Mouse (Mus musculus): ENCODE measurements around the gene Dab1. TPM values are rescaled to one million over a fixed set of nuclear protein-coding genes. Genes with fewer than 3 reads are reported as not detected.

Gene Dab1
- polyA plus RNA-seq, 1 experiment from 2014 or later: 123 TPM

DNA sequence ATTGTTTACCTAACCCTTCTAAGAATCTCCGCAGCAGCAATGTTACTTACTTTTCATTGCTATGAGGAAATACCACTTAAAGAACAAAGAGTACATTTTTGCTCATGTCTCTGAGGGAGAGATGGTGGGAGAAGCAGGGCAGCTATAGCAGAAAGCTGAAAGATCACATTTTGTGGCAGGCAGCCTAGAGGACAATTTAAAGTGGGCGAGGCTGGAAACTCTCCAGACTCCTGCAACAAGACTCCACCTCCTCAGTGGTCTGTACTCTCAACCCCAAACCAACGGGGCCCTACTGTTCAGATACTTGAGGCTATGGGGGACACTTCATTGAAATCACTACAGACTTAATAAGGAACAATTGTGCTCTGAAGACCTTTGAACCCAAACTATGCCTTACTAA lies 425.5 kb downstream of the Dab1 start:
- Histone ChIP-seq H3K27me3 (ENCODE audit: control insufficient read depth, insufficient read depth, low read depth, low read length) (no peaks in the 10 kb centered on the region), H3K4me1 (ENCODE audit: control insufficient read depth, insufficient read depth, low read length) (no peaks in the 10 kb centered on the region), H3K4me2 (ENCODE audit: low read length) (no peak overlapping the region), H3K27ac (ENCODE audit: low read length) (no peak overlapping the region), H3K4me3 (ENCODE audit: low read depth, low read length) (no peak overlapping the region), H3K36me3 (ENCODE audit: control insufficient read depth, insufficient read depth, low read length) (no peaks in the 10 kb centered on the region), H3K9ac (ENCODE audit: low read depth, low read length) (no peak overlapping the region), H3K9me3 (replicated peaks; ENCODE audit: control insufficient read depth, low read length, poor library complexity, severe bottlenecking) (no peaks in the 10 kb centered on the region)
- ATAC-seq: no peak
- WGBS: 56% methylated on average over 3 of the region's 3 CpGs

DNA sequence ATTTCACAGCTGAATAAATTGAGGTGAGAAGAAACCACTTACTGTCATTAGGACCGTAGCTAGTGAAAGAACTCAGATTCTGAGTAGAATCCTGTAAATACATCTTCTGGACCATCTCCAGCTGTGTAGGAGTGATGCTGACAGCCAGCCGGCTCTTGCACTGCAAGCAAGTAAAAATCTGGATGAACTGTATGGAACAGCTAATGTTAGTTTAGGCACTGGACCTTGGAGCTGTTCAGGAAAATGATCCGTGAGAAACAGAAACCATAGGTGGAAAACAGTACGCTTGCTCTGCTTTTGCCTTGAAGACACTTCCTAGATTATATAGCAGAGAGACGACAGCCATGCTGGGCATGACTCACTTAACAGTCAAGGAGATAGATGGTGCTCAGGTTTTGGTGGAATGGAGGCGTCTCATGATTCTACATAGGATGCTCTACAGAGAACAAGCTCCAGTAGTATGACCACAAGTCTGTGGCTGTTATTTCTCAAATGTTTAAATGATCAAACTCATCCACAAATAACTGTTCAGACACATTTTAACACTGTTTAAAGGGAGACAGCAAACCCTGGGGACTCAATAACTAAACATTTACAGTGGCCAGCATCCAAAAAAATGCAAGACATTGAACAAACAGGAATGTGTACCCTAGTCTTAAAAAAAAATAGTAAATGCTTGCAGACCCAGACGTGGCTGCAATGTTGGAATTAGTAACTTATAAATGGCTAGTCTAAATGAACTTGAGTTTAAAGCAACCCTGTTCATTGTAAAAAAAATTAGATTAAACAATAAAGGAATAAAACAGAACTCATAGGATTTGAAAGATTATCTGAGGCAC lies 429.0 kb downstream of the Dab1 start:
- Histone ChIP-seq H3K4me1 (ENCODE audit: control insufficient read depth, insufficient read depth, low read length) (no peaks in the 10 kb centered on the region), H3K4me2 (ENCODE audit: low read length) (no peak overlapping the region), H3K27me3 (ENCODE audit: control insufficient read depth, insufficient read depth, low read depth, low read length) (no peaks in the 10 kb centered on the region), H3K27ac (ENCODE audit: low read length) (no peak overlapping the region), H3K9me3 (replicated peaks; ENCODE audit: control insufficient read depth, low read length, poor library complexity, severe bottlenecking) (no peaks in the 10 kb centered on the region), H3K4me3 (ENCODE audit: low read depth, low read length) (no peak overlapping the region), H3K36me3 (ENCODE audit: control insufficient read depth, insufficient read depth, low read length) (no peaks in the 10 kb centered on the region), H3K9ac (ENCODE audit: low read depth, low read length) (no peak overlapping the region)
- 65% methylated on average over 7 of the region's 7 CpGs for WGBS
- no peak for ATAC-seq

DNA sequence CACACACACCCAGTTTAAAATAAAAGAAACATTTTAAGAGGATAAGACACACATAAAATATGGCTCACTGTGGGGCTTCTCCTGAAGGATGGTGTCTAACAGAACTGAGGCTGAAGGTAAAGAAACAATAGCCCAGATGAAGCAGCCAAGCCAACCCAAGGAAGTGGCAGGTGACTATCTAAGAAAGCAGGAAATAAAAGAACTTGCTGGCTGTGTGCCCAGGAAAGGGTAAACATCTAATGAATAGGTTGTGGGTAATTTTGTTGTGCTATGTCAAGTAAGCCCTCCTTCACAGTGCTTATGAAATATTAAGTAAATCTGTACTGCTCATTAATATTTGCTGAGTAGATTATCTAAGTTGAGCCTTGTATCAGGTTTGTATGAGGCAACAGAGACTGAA lies 438.0 kb downstream of the Dab1 start:
- no peak overlapping the region for H3K4me3 ChIP-seq (ENCODE audit: low read depth, low read length)
- H3K4me2 ChIP-seq (ENCODE audit: low read length): no peak overlapping the region
- peaks cover 2% of the 10 kb centered on the region; the same call in 1 of the 2 replicates for H3K4me1 ChIP-seq (ENCODE audit: control insufficient read depth, insufficient read depth, low read length)
- no peak overlapping the region for H3K9ac ChIP-seq (ENCODE audit: low read depth, low read length)
- no peaks in the 10 kb centered on the region for H3K36me3 ChIP-seq (ENCODE audit: control insufficient read depth, insufficient read depth, low read length)
- no peaks in the 10 kb centered on the region for H3K9me3 ChIP-seq (replicated peaks; ENCODE audit: control insufficient read depth, low read length, poor library complexity, severe bottlenecking)
- H3K27me3 ChIP-seq (ENCODE audit: control insufficient read depth, insufficient read depth, low read depth, low read length): no peaks in the 10 kb centered on the region
- no peak overlapping the region for H3K27ac ChIP-seq (ENCODE audit: low read length)
- ATAC-seq: no peak

DNA sequence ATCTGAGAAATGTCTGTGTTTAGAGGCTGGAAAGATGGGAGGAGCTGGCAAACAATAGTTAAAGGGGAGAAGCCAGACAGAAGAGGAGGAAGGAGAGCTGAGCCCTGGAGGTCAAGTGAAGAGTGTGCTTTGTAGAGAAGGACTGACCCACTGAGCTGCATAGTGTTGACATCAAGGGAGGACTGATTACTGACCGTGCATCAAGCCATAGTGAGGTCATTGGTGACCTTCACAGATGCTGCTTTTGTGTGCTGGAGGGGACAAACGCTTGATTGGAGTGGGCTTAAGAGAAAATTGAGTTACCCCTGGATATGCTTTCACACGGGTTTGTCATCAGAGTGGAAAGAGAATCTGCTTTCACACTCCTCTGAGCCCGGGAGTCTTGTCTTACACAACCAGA lies 440.4 kb downstream of the Dab1 start:
- Histone ChIP-seq H3K4me2 (ENCODE audit: low read length) (no peak overlapping the region), H3K27me3 (ENCODE audit: control insufficient read depth, insufficient read depth, low read depth, low read length) (no peaks in the 10 kb centered on the region), H3K4me3 (ENCODE audit: low read depth, low read length) (no peak overlapping the region), H3K9ac (ENCODE audit: low read depth, low read length) (no peak overlapping the region), H3K4me1 (ENCODE audit: control insufficient read depth, insufficient read depth, low read length) (peaks cover 2% of the 10 kb centered on the region; the same call in 1 of the 2 replicates), H3K9me3 (replicated peaks; ENCODE audit: control insufficient read depth, low read length, poor library complexity, severe bottlenecking) (no peaks in the 10 kb centered on the region), H3K27ac (ENCODE audit: low read length) (no peak overlapping the region), H3K36me3 (ENCODE audit: control insufficient read depth, insufficient read depth, low read length) (no peaks in the 10 kb centered on the region)
- WGBS: 23% methylated on average over 4 of the region's 4 CpGs
- peak; percentile 58; the same call in 1 of the 2 replicates for ATAC-seq

DNA sequence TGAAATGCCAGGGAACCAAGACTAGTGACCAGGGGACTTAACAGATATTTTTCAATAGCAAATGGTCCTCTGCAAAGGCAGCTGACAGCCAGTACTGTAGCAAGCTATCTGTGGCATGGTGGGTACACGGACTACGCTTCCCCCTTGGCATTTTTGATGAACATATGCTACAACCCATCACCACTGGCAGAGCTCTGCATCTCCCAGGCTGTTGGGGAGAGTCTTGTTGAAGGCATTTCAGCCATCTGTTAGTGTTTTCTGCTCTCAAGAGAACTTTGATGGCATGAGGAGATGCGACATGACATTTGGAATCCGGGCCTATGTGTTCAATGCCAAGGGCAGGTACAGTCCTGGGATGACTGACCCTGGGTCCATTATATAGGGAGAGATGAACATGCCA lies 443.2 kb downstream of the Dab1 start:
- no peak for ATAC-seq
- H3K27ac ChIP-seq (ENCODE audit: low read length): no peak overlapping the region
- 92% methylated on average over 4 of the region's 4 CpGs for WGBS

DNA sequence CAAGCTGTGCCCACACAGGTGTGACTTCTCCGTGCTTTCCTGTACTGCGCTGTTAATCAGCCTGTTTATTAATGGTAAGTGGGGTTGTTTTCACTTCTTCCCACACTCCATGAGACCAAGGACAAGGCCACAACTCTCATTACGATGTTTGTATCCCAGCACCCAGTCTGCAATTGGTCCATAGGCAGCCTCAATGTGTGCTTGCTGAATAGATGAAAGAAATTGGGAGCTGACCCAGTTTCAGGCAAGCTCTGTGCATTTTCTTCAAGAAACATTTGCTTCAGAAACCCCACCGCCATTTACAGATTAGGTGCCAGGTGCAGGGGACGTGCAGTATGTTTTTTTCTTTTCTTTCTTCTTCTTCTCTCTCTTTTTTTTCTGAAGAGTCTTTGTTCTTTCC lies 447.7 kb downstream of the Dab1 start:
- 62% methylated on average over 5 of the region's 5 CpGs for WGBS
- Histone ChIP-seq H3K4me3 (ENCODE audit: low read depth, low read length) (no peak overlapping the region), H3K9ac (ENCODE audit: low read depth, low read length) (no peak overlapping the region), H3K27ac (ENCODE audit: low read length) (no peak overlapping the region), H3K27me3 (ENCODE audit: control insufficient read depth, insufficient read depth, low read depth, low read length) (no peaks in the 10 kb centered on the region), H3K4me2 (ENCODE audit: low read length) (no peak overlapping the region), H3K4me1 (ENCODE audit: control insufficient read depth, insufficient read depth, low read length) (no peaks in the 10 kb centered on the region; the same call in 1 of the 2 replicates), H3K9me3 (replicated peaks; ENCODE audit: control insufficient read depth, low read length, poor library complexity, severe bottlenecking) (no peaks in the 10 kb centered on the region), H3K36me3 (ENCODE audit: control insufficient read depth, insufficient read depth, low read length) (no peaks in the 10 kb centered on the region)
- ATAC-seq: no peak

More for the DNA sequence above, 443.2 kb downstream of the Dab1 start:
- no peak overlapping the region for H3K9ac ChIP-seq (ENCODE audit: low read depth, low read length)
- H3K4me1 ChIP-seq (ENCODE audit: control insufficient read depth, insufficient read depth, low read length): peaks cover 2% of the 10 kb centered on the region; the same call in 1 of the 2 replicates
- H3K4me3 ChIP-seq (ENCODE audit: low read depth, low read length): no peak overlapping the region
- no peaks in the 10 kb centered on the region for H3K36me3 ChIP-seq (ENCODE audit: control insufficient read depth, insufficient read depth, low read length)
- H3K27me3 ChIP-seq (ENCODE audit: control insufficient read depth, insufficient read depth, low read depth, low read length): no peaks in the 10 kb centered on the region
- no peaks in the 10 kb centered on the region for H3K9me3 ChIP-seq (replicated peaks; ENCODE audit: control insufficient read depth, low read length, poor library complexity, severe bottlenecking)
- no peak overlapping the region for H3K4me2 ChIP-seq (ENCODE audit: low read length)

DNA sequence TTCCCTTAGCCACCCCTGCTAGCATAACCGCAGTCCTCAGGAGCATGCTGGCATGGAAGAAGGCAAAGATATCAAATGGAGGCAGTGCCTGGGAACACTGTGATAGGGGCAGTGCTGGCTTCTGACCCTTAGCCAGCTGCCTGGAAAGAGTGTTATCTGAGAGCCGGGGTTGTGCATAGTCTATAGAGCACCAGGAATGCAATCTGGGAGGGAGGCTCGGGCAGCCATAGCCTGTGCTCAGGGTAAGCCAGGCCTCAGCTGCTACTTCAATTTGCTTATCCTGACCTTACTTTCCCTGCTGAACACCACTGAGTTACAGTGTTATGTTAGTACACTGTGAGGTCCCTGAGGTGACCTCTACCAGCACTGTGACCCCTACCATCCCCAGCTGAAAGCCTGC lies 448.6 kb downstream of the Dab1 start:
- ATAC-seq: no peak
- 48% methylated on average over 3 of the region's 3 CpGs for whole genome bisulfite sequencing
- Histone ChIP-seq H3K9ac (ENCODE audit: low read depth, low read length) (no peak overlapping the region), H3K27ac (ENCODE audit: low read length) (no peak overlapping the region), H3K27me3 (ENCODE audit: control insufficient read depth, insufficient read depth, low read depth, low read length) (no peaks in the 10 kb centered on the region), H3K4me1 (ENCODE audit: control insufficient read depth, insufficient read depth, low read length) (no peaks in the 10 kb centered on the region; the same call in 1 of the 2 replicates), H3K4me3 (ENCODE audit: low read depth, low read length) (no peak overlapping the region), H3K9me3 (replicated peaks; ENCODE audit: control insufficient read depth, low read length, poor library complexity, severe bottlenecking) (no peaks in the 10 kb centered on the region), H3K36me3 (ENCODE audit: control insufficient read depth, insufficient read depth, low read length) (no peaks in the 10 kb centered on the region), H3K4me2 (ENCODE audit: low read length) (no peak overlapping the region)

DNA sequence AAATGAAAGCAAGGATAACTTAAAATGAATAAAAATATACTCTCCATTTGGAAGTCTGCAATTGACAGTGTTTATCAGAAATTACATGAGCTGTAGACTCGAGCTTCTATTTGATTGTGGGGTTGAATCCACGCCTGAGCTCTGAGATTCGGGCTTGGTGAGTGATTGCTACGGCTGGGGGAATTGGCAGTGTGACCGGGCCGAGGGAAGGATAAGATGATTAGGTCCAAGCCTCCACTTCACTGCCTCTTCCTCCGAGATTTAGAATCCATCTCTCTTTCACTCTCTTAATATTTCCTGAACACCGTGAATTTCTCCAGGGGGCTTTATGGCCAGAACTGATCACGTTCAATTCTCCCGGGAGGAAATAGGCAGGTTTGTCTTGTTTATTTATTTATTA lies 452.1 kb downstream of the Dab1 start:
- no peak overlapping the region for H3K9ac ChIP-seq (ENCODE audit: low read depth, low read length)
- no peak overlapping the region for H3K27ac ChIP-seq (ENCODE audit: low read length)
- 47% methylated on average over 10 of the region's 10 CpGs for WGBS
- ATAC-seq: no peak
- H3K9me3 ChIP-seq (replicated peaks; ENCODE audit: control insufficient read depth, low read length, poor library complexity, severe bottlenecking): no peaks in the 10 kb centered on the region
- H3K4me2 ChIP-seq (ENCODE audit: low read length): no peak overlapping the region
- H3K27me3 ChIP-seq (ENCODE audit: control insufficient read depth, insufficient read depth, low read depth, low read length): no peaks in the 10 kb centered on the region
- H3K36me3 ChIP-seq (ENCODE audit: control insufficient read depth, insufficient read depth, low read length): no peaks in the 10 kb centered on the region
- H3K4me1 ChIP-seq (ENCODE audit: control insufficient read depth, insufficient read depth, low read length): peaks cover 2% of the 10 kb centered on the region; the same call in 1 of the 2 replicates
- H3K4me3 ChIP-seq (ENCODE audit: low read depth, low read length): no peak overlapping the region

DNA sequence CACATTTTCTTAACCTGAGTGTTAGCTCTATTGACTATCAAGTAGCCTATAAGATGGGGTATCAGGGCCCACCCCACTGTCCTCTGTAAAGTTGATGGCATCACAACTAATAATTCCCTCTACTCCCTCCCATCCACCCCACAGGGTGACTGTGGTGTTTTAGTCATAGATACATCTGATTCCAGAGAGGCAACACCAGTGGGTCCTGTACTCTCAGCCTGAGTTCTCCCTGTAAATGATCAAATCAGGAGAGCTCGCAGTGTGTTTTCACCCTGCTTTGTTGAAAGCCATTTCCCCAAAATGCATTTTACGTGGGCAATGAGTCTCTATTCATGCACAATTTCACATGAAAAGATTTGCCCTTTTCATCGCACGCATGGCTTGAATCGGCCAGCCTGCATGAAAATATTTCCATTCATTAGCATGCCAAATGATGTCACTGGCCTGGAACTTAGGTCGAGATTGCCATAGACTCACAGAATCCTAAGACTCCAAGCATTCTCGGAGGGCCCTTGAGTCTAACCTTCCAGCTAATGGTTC lies 454.8 kb downstream of the Dab1 start:
- Histone ChIP-seq H3K9ac (ENCODE audit: low read depth, low read length) (no peak overlapping the region), H3K9me3 (replicated peaks; ENCODE audit: control insufficient read depth, low read length, poor library complexity, severe bottlenecking) (no peaks in the 10 kb centered on the region), H3K27ac (ENCODE audit: low read length) (no peak overlapping the region), H3K4me1 (ENCODE audit: control insufficient read depth, insufficient read depth, low read length) (0 out of 2 replicates have a peak, but pooled peaks cover 2% of the 10 kb centered on the region), H3K36me3 (ENCODE audit: control insufficient read depth, insufficient read depth, low read length) (no peaks in the 10 kb centered on the region), H3K27me3 (ENCODE audit: control insufficient read depth, insufficient read depth, low read depth, low read length) (no peaks in the 10 kb centered on the region), H3K4me3 (ENCODE audit: low read depth, low read length) (no peak overlapping the region), H3K4me2 (ENCODE audit: low read length) (no peak overlapping the region)
- ATAC-seq: no peak
- WGBS: 15% methylated on average over 7 of the region's 7 CpGs
